Mouse (Mus musculus) embryonic facial prominence, embryonic 13.5 days (tissue): ENCODE measurements around the gene Fcamr. TPM values are rescaled to one million over a fixed set of nuclear protein-coding genes. Genes with fewer than 3 reads are reported as not detected.

Experiments used
- polyA plus RNA-seq: library from polyadenylated mRNA; unstranded; fragments of >200 nt; fragmentation: Nextera tagmentation; extraction: Ambion mirVana; gene quantifications from 2 replicates; pipeline ENCODE4 v1.2.1, GENCODE M21; 2015

The Fcamr gene
- polyA plus RNA-seq, 1 experiment from 2014 or later = not detected

Other genes with a start within 250 kb of the Fcamr start
- gene Zp3r, start 171.3 kb upstream of the Fcamr start, polyA plus RNA-seq = not detected in 2 replicates
- not detected in 2 replicates for gene C4bp, start 139.3 kb upstream of the Fcamr start, polyA plus RNA-seq
- not detected in 2 replicates for gene Gm29427, start 85.1 kb upstream of the Fcamr start, polyA plus RNA-seq
- 14.0 and 15.3 TPM in 2 replicates for gene Yod1, start 83.6 kb upstream of the Fcamr start, polyA plus RNA-seq
- 11.3 and 12.2 TPM in 2 replicates for gene Pfkfb2, start 71.6 kb upstream of the Fcamr start, polyA plus RNA-seq
- 1.5 TPM in 2 replicates for gene AA986860, start 68.9 kb upstream of the Fcamr start, polyA plus RNA-seq
- 0.41 TPM in 1 of 2 replicates, not detected in the other for gene Pigr, start 25.8 kb downstream of the Fcamr start, polyA plus RNA-seq
- not detected in 2 replicates for gene Fcmr, start 64.8 kb downstream of the Fcamr start, polyA plus RNA-seq
- gene Il24, start 86.6 kb downstream of the Fcamr start, polyA plus RNA-seq = 0.18 TPM in 1 of 2 replicates, not detected in the other
- not detected in 2 replicates for gene Il20, start 110.5 kb downstream of the Fcamr start, polyA plus RNA-seq
- not detected in 2 replicates for gene Il19, start 139.2 kb downstream of the Fcamr start, polyA plus RNA-seq
- not detected in 2 replicates for gene Il10, start 218.9 kb downstream of the Fcamr start, polyA plus RNA-seq